Mouse (Mus musculus) liver, embryonic 14.5 days (tissue): Measurements from ENCODE around the gene Plxna4.

Source experiments
- CTCF ChIP-seq: IDR thresholded peaks from 2 replicates; pipeline ENCODE4 v1.5.1; 2016; ENCODE audit warnings: antibody characterized with exemption, low read depth, control low read depth
- EP300 ChIP-seq: IDR thresholded peaks from 2 replicates; pipeline ENCODE4 v1.6.1; 2016; ENCODE audit warnings: antibody characterized with exemption, low read depth

DNA sequence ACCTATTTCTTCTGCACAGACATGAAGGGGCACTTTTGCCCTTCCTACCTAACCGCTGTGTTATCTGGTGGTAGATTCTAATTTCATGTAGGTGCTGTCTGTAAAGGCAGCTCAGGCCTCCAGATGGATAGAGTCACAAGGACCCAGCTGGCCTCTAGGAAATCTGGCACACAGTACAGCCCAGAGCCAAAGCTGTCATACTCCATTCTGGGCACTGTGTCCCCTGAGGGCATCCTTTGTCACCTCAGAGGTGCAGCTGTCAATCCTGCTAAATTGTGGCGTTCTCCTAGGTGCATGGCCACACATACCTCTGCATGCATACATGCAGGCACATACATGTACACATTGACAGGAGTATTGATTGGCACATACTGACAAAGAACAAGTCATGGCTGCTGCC, 394.9 kb downstream of the Plxna4 start:
- TF ChIP-seq CTCF (no peak), EP300 (no peak)
